Mouse (Mus musculus) stomach, embryonic 16.5 days (tissue): ENCODE data around the gene Krt10. TPM values are rescaled to one million over a fixed set of nuclear protein-coding genes. Genes with fewer than 3 reads are reported as not detected.

Source experiments
- ATAC-seq: fragments of 200-750 bp; cut with Nextera tagmentation; 2 replicates; pipeline ENCODE4 v1.8.0; 2017; ENCODE audit warnings: moderate number of reproducible peaks, moderate TSS enrichment; ENCODE audit not compliant: insufficient read depth, low FRiP score
- H3K27ac ChIP-seq: fragments of 300-500 bp; sonication (generic); 2 replicates; pipeline ENCODE4 v1.5.1; 2014; ENCODE audit warnings: low read length
- H3K27me3 ChIP-seq: fragments of 300-500 bp; sonication (generic); 2 replicates; pipeline ENCODE4 v1.6.1; 2014; ENCODE audit warnings: low read length, control low read depth, mixed read lengths; ENCODE audit not compliant: control insufficient read depth, insufficient read depth
- H3K36me3 ChIP-seq: fragments of 300-500 bp; sonication (generic); 2 replicates; pipeline ENCODE4 v1.6.1; 2014; ENCODE audit warnings: low read length; ENCODE audit not compliant: control insufficient read depth, insufficient read depth
- H3K4me1 ChIP-seq: fragments of 300-500 bp; sonication (generic); 2 replicates; pipeline ENCODE4 v1.6.1; 2014; ENCODE audit warnings: low read length, control low read depth, mixed read lengths; ENCODE audit not compliant: control insufficient read depth, insufficient read depth
- H3K4me2 ChIP-seq: fragments of 300-500 bp; sonication (generic); 2 replicates; pipeline ENCODE4 v1.6.1; 2014; ENCODE audit warnings: low read depth, low read length, mixed read lengths
- H3K4me3 ChIP-seq: fragments of 300-500 bp; sonication (generic); replicated peaks from 2 replicates; pipeline ENCODE4 v1.5.1; 2014; ENCODE audit warnings: mild to moderate bottlenecking, low read length
- H3K9ac ChIP-seq: fragments of 300-500 bp; sonication (generic); 2 replicates; pipeline ENCODE4 v1.6.1; 2014; ENCODE audit warnings: low read length
- H3K9me3 ChIP-seq: fragments of 300-500 bp; sonication (generic); replicated peaks from 2 replicates; pipeline ENCODE4 v1.6.1; 2016; ENCODE audit warnings: low read length, control low read depth; ENCODE audit not compliant: control insufficient read depth
- whole genome bisulfite sequencing: fragments of 180-500 bp; shearing (Covaris S2); extraction: QIAGEN DNeasy Blood & Tissue Kit; methylation state at CpG from one replicate; pipeline ENCODE4 v1.1.7; 2014; 5-methylcytosine and 5-hydroxymethylcytosine counted together
- polyA plus RNA-seq: library from polyadenylated mRNA; unstranded; fragments of >200 nt; fragmentation: Nextera tagmentation; extraction: Ambion mirVana; gene quantifications from 2 replicates; pipeline ENCODE4 v1.2.1, GENCODE M21; 2015

The Krt10 gene
- polyA plus RNA-seq, 1 experiment from 2014 or later: 24.1 TPM

DNA sequence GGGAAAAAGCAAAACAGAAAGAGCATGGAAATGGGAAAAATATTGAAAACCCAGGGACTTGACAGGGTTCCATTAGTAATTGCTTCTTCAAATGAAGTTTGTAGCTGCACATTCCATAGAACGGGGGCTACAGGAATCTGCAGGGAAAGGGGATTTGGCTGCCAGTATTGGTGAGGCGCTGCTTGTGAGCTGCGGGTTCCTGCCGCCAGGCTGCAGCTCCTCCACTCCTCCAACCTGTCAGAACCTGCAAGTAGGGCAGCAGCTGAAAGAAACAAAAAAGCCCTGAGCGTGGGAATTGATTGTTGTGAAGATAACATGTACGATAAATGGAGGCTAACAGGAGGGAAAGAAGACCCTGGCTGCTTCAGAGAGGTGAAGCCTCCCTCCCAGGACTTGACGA, 1.7 kb upstream of the Krt10 start:
- 60% methylated on average over 7 of the region's 7 CpGs for whole genome bisulfite sequencing
- H3K9ac ChIP-seq: no peak overlapping the region
- H3K27me3 ChIP-seq: no peaks in the 10 kb centered on the region
- H3K36me3 ChIP-seq: no peaks in the 10 kb centered on the region
- peaks cover 2% of the 10 kb centered on the region; the same call in 1 of the 2 replicates for H3K4me1 ChIP-seq
- peak overlapping the region; percentile 44; the same call in 1 of the 2 replicates for H3K27ac ChIP-seq
- H3K4me2 ChIP-seq: no peak overlapping the region; the same call in 1 of the 2 replicates
- no peaks in the 10 kb centered on the region for H3K9me3 ChIP-seq
- H3K4me3 ChIP-seq: no peak overlapping the region
- no peak for ATAC-seq

DNA sequence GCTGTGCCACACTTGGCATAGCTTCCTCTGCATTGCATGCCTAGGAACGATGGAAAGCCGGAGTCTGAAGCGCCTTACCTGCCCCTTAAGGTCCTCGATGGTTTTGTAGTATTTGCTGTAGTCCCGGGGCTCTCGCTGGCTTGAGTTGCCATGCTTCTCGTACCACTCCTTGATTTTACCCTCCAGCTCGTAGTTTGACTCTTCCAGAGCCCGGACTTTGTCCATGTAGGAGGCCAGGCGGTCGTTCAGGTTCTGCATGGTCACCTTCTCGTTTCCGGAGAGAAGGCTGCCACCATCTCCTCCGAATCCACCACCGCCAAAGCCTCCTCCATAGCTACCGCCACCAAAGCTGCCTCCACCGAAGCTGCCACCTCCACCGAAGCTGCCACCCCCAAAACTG, 503 bp downstream of the Krt10 start:
- no peak overlapping the region for H3K9ac ChIP-seq
- H3K9me3 ChIP-seq: no peaks in the 10 kb centered on the region
- no peak for ATAC-seq
- H3K27me3 ChIP-seq: no peaks in the 10 kb centered on the region
- peaks cover 2% of the 10 kb centered on the region; the same call in 1 of the 2 replicates for H3K4me1 ChIP-seq
- H3K27ac ChIP-seq: no peak overlapping the region
- H3K4me3 ChIP-seq: no peak overlapping the region
- WGBS: 86% methylated on average over 18 of the region's 18 CpGs
- H3K36me3 ChIP-seq: no peaks in the 10 kb centered on the region
- H3K4me2 ChIP-seq: no peak overlapping the region

DNA sequence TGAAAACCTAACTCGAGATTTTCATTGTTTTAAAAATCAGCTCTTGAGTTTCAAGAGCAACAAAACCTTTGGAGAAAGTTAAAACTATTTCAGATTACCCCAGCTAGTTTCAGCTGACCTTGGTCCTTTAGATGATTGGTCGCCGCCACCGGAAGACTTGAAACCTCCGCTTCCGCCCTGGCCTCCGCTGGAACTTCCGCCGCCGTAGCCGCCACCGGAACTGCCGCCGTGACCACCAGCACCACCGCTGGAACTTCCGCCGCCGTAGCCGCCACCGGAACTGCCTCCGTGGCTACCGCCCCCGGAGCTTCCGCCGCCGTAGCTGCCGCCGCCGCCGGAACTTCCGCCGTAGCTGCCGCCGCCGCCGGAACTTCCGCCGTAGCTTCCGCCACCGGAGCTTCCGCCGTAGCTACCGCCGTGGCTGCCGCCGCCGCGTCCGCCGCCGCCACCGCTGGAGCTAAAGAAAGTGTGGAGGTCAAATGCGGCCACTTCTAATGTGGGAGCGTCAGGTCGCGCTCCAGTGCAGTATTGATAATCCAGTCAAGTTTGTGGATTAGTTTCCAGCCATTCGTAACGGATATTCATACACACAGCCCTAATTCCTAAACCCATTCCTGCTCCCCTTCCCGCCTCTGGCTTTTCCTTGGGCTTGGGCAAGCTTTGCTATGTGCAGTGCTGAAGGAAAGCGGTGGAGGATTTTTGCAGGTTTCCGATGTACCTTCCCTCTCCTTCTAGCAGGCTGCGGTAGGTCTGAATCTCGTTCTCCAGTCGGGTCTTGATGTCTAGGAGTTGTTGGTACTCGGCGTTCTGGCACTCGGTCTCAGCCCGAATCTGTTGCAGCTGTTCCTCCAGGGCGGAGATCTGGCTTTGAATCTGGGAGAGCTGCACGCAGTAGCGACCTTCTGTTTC, 3.1 kb downstream of the Krt10 start:
- ATAC-seq: peak; percentile 84
- WGBS: under 1% methylated on average over 71 of the region's 71 CpGs
- no peaks in the 10 kb centered on the region for H3K4me1 ChIP-seq
- peak overlapping the region; percentile 100 for H3K27ac ChIP-seq
- no peaks in the 10 kb centered on the region for H3K36me3 ChIP-seq
- H3K9ac ChIP-seq: peak overlapping the region; percentile 73
- no peaks in the 10 kb centered on the region for H3K9me3 ChIP-seq
- H3K4me3 ChIP-seq: peak overlapping the region; percentile 67
- no peaks in the 10 kb centered on the region for H3K27me3 ChIP-seq
- peak overlapping the region; percentile 76 for H3K4me2 ChIP-seq

DNA sequence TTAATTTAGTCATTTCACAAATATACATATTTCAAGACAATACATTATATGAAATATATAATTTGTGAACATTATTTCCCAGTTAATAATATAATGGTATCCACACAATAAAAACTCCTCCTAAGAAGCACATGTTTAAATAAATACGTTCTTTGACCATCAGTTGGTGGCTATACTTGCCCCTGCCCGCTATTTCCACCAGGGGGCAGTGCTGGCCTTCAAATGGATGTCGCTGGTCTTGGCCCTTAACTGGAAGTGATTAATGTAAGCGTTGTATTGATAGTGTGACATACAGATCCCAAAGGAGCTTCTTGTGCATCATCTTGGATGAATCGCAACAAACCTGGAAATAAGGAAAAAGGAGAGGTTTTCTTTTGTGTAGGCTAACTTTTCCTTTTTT, 9.6 kb downstream of the Krt10 start:
- 18% methylated on average over 5 of the region's 5 CpGs for WGBS
- Histone ChIP-seq H3K9me3 (no peaks in the 10 kb centered on the region), H3K4me2 (no peak overlapping the region), H3K9ac (no peak overlapping the region), H3K4me1 (no peaks in the 10 kb centered on the region), H3K27me3 (no peaks in the 10 kb centered on the region), H3K4me3 (no peak overlapping the region), H3K36me3 (no peaks in the 10 kb centered on the region), H3K27ac (no peak overlapping the region)
- no peak for ATAC-seq

DNA sequence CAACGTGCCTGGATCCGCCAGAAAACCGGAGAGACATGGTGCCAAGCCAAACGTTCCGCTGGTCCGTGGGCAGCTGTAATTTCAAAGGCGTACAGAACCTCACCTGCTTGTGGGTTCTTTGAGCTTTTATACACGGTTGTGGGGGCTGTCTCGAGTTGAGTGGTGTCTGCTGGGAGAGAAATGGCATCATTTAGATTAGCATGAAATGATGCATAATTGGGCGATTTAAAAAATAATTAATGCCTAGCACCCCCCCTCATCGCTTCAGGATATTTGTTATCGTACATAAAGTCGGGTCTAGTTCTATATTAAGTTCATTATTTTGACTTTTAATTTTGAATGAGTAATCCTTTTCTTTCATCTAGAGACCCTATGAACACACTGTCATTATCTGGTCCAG, 14.4 kb downstream of the Krt10 start, which contains the start of gene Krt28:
Krt28 (minus strand) TSS at position 101 of the 400 bp plus-strand sequence.
- Histone ChIP-seq H3K36me3 (no peaks in the 10 kb centered on the region), H3K9ac (no peak within 1 kb of the TSS), H3K4me3 (no peak within 1 kb of the TSS), H3K4me2 (no peak within 1 kb of the TSS), H3K27ac (no peak within 1 kb of the TSS), H3K4me1 (no peaks in the 10 kb centered on the region), H3K27me3 (no peaks in the 10 kb centered on the region), H3K9me3 (no peaks in the 10 kb centered on the region)
- 83% methylated on average over 13 of the region's 13 CpGs for WGBS
- ATAC-seq: no peak

DNA sequence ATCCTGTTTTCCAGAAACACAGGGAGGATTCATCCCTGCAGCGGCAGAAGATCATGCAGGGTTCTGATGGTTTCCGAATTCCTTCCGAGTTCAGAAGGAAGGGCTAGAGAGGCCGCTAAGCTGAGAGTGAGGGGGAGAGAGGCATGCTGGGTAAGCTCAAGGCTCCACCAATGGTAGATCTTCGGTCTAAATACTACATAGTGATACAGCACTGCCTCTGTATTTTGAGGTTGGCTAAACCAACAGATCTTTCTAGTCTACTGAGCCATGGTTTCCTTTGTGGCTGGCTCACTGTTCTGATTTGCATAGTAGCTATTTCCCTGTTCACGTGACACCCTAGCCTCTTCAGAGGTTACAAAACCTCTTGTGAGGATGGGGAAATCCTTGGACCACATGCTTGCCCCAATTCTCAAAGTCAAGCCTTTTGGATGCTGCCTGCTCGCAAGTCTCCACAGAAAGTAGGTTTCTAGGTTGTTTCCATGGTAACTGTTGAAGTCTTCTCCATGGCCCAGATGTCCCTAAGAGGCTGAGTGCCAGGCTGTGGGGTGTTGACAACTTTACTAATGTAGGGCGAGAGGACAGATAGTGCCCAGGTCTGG, 19.2 kb downstream of the Krt10 start:
- 85% methylated on average over 8 of the region's 8 CpGs for WGBS

DNA sequence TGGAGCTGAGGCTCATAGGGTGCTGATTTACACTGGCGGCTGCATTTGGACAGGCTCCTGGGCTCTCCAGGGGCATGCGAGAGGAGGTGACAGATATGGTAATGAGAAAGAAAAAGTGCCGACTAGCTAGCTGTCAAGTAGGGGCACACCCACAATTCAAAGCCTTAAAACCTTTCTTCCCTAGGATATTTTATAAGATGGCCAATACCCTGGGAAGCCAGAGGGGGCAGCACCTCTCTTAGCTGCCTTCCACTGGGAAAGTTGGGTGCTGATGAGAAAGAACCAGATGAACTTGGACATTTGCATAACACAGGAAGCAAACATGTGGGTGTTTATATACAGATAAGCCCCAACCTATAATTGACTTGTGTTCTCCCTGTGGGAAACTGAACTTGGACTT, 19.9 kb downstream of the Krt10 start:
- Histone ChIP-seq H3K4me1 (no peaks in the 10 kb centered on the region), H3K4me2 (no peak overlapping the region), H3K27me3 (no peaks in the 10 kb centered on the region), H3K36me3 (no peaks in the 10 kb centered on the region), H3K27ac (no peak overlapping the region), H3K9ac (no peak overlapping the region), H3K9me3 (no peaks in the 10 kb centered on the region), H3K4me3 (no peak overlapping the region)
- 10% methylated on average over 3 of the region's 3 CpGs for WGBS
- ATAC-seq: no peak

More for the DNA sequence above, 19.2 kb downstream of the Krt10 start:
- Histone ChIP-seq H3K4me2 (no peak overlapping the region), H3K4me3 (no peak overlapping the region), H3K27ac (no peak overlapping the region), H3K9me3 (no peaks in the 10 kb centered on the region), H3K27me3 (no peaks in the 10 kb centered on the region), H3K9ac (no peak overlapping the region), H3K36me3 (no peaks in the 10 kb centered on the region), H3K4me1 (no peaks in the 10 kb centered on the region)
- ATAC-seq: no peak

DNA sequence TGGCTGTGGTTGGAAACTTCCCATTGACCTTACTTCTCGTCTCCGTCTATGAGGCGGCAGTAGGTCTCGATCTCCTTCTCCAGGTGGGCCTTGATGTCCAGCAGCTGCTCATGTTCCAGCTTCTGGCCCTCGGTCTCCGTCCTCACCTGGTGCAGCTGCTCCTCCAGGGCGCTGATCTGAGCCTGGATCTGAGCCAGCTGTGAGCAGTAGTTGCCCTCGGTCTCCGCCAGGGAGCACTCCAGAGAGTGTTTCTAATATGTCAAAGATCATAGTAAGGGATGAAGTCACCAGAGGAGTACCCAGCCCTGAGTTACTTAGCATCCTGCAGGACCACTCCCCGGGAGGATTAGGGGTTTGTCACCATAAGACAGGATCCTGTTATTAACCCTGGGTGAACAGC, 22.4 kb downstream of the Krt10 start:
- Histone ChIP-seq H3K27ac (no peak overlapping the region), H3K9ac (no peak overlapping the region), H3K27me3 (no peaks in the 10 kb centered on the region), H3K4me2 (no peak overlapping the region), H3K9me3 (no peaks in the 10 kb centered on the region), H3K4me3 (no peak overlapping the region), H3K4me1 (no peaks in the 10 kb centered on the region), H3K36me3 (no peaks in the 10 kb centered on the region)
- ATAC-seq: no peak
- WGBS: 27% methylated on average over 10 of the region's 10 CpGs

DNA sequence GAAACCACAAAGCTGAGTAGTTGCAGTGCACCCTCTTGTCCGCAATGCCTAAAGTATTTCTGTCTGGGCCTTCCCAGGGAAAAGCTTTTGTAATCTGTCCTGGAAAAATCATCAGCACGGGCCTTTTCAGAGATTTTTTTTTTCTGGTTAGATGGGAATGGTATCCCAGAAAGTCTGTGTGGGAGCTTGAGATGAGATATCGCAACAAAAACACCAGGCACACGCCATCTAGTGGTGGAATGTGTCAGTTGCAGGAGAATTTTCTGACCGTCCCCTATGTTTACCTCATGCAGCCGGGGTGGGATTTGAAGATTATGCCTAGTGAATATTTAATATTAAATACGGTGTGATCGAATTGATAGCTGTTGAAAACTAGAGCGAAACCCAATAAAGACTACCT, 24.8 kb downstream of the Krt10 start:
- no peaks in the 10 kb centered on the region for H3K4me1 ChIP-seq
- H3K4me3 ChIP-seq: no peak overlapping the region
- H3K9me3 ChIP-seq: no peaks in the 10 kb centered on the region
- H3K9ac ChIP-seq: no peak overlapping the region
- 20% methylated on average over 9 of the region's 9 CpGs for WGBS
- no peak overlapping the region for H3K27ac ChIP-seq
- no peak overlapping the region for H3K4me2 ChIP-seq
- H3K36me3 ChIP-seq: no peaks in the 10 kb centered on the region
- no peaks in the 10 kb centered on the region for H3K27me3 ChIP-seq
- no peak for ATAC-seq
